Mouse (Mus musculus) MEL (cell line): ENCODE data around the gene Frs3.

Source experiments
- CTCF ChIP-seq, 3 experiments: IDR thresholded peaks in 2 of 3; conservative IDR thresholded peaks in 1 of 3; 2 replicates each; pipeline ENCODE4 v1.5.1; 2011 to 2012; ENCODE audit warnings: low read length in 3 of 3, low read depth in 2 of 3, mild to moderate bottlenecking in 2 of 3, improper control_type of control experiment in 1 of 3, inconsistent platforms in 1 of 3, mixed read lengths in 1 of 3, moderate library complexity in 1 of 3; ENCODE audit not compliant: control insufficient read depth in 1 of 3, insufficient read depth in 1 of 3, poor library complexity in 1 of 3, severe bottlenecking in 1 of 3
- E2F4 ChIP-seq: IDR thresholded peaks from 2 replicates; pipeline ENCODE4 v1.6.1; 2011; ENCODE audit warnings: low read depth, low read length, improper control_type of control experiment, borderline replicate concordance
- EP300 ChIP-seq, 2 experiments: IDR thresholded peaks; 2 replicates each; pipeline ENCODE4 v1.6.1; 2011; ENCODE audit warnings: improper control_type of control experiment in 2 of 2, low read length in 2 of 2, low read depth in 1 of 2, mild to moderate bottlenecking in 1 of 2
- KAT2A ChIP-seq: conservative IDR thresholded peaks from 2 replicates; pipeline ENCODE4 v1.6.1; 2012; ENCODE audit warnings: low read depth, low read length, improper control_type of control experiment, inconsistent platforms
- MAFK ChIP-seq: IDR thresholded peaks from 2 replicates; pipeline ENCODE4 v1.6.1; 2011; ENCODE audit warnings: low read depth, mild to moderate bottlenecking, low read length, improper control_type of control experiment, borderline replicate concordance
- TCF12 ChIP-seq: IDR thresholded peaks from 2 replicates; pipeline ENCODE4 v1.6.1; 2014; ENCODE audit warnings: low read depth, mild to moderate bottlenecking, inconsistent platforms, low read length, improper control_type of control experiment, moderate library complexity

DNA sequence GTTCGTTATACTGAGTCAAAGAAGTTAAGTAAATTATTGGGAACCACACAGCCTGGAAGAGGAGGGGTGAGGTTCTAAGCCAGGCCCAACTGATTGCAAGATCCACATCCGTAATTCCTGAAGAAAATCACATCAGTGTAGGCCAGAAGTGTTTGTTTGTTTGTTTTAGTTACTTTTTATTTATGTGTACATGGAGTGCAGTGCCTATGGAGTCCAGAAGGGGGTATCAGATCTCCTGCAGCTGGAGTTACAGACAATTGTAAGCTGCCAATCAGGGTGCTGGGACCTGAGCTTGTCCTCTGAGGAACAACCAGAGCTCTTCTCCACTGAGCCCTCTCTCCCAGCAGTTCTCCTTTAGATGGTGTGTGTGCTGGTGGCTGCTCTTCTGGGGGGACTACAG, 51.4 kb downstream of the Frs3 start:
- TF ChIP-seq MAFK (no peak), EP300 (IDR thresholded peaks at IDR 0.05; ENCODE audit: low read depth in 1 of 2, low read length in 2 of 2) (0 out of 4 replicates have a peak, but pooled peaks have one; percentile 7 to 13), E2F4 (no peak), KAT2A (no peak), CTCF (IDR thresholded peaks at IDR 0.05 in 2 of 3, conservative IDR thresholded peaks at IDR 0.05 in 1 of 3; ENCODE audit: control insufficient read depth in 1 of 3, insufficient read depth in 1 of 3, low read depth in 2 of 3, low read length in 3 of 3, poor library complexity in 1 of 3, severe bottlenecking in 1 of 3) (peak in 2 of 3 experiments; percentile 57 to 58; a peak in 4 of 6 replicates), TCF12 (no peak)
